Comparison of ENCODE assay signal across 23 mouse cellular contexts in the genomic region with DNA sequence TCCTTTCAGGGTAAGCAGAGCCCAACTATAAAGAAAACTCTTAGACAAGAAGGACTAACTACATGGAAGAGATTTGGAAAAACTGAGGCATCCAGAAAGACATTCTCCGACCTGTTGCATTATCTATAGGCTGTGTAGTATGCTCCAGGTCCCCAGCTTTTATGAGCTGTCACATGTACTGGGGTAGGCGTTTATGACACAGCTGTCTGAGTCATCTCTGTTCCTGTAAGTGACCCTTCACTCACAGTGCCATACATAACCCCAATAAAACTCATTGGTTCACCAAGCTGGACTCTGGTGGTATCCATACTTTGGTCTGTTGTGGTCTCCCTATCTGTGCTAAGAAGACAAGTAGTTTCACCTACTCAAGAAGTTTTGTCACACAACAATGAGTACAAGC.
A peak's percentile ranks its signal among the peaks of the same experiment; 100 is the strongest.
DNase-seq lines count a peak whose midpoint lies in the region; ATAC-seq and TF ChIP-seq lines count a peak whose summit lies in the region.
"Had no signal": no experiment of that assay in that cellular context is flagged by ENCODE, and none has a peak within 500 bp of the region (broad histone marks: within the 10 kb centered on the region; RNA-seq: fewer than 3 reads in every experiment).

No protein-coding gene starts in this region.

- H3K4me1 ChIP-seq in intestine, embryonic 15.5 days (replicated peaks): no peaks in the 10 kb centered on the region
- no peaks in the 10 kb centered on the region for H3K4me1 ChIP-seq in intestine, postnatal 0 days (replicated peaks; ENCODE audit: control insufficient read depth, insufficient read depth, low read length)
- H3K4me1 ChIP-seq: embryonic facial prominence, embryonic 10.5 days; embryonic facial prominence, embryonic 12.5 days; forebrain, embryonic 13.5 days; forebrain, embryonic 15.5 days had no signal

- no peaks in the 10 kb centered on the region for H3K27me3 ChIP-seq in intestine, embryonic 15.5 days (replicated peaks)
- no peaks in the 10 kb centered on the region for H3K27me3 ChIP-seq in intestine, postnatal 0 days (replicated peaks; ENCODE audit: control insufficient read depth, insufficient read depth, low read length)
- H3K27me3 ChIP-seq: CH12.LX; embryonic facial prominence, embryonic 12.5 days; forebrain, embryonic 13.5 days; forebrain, embryonic 15.5 days; Patski had no signal

- no peaks in the 10 kb centered on the region for H3K9me3 ChIP-seq in intestine, embryonic 15.5 days
- no peaks in the 10 kb centered on the region for H3K9me3 ChIP-seq in intestine, postnatal 0 days (ENCODE audit: control insufficient read depth)
- H3K9me3 ChIP-seq: embryonic facial prominence, embryonic 10.5 days; embryonic facial prominence, embryonic 12.5 days; forebrain, embryonic 13.5 days; forebrain, embryonic 15.5 days; G1E had no signal

- no peak overlapping the region for H3K27ac ChIP-seq in intestine, embryonic 15.5 days
- peak overlapping the region; percentile 60; the same call in 1 of the 2 replicates for H3K27ac ChIP-seq in intestine, postnatal 0 days (ENCODE audit: low read depth, low read length)
- H3K27ac ChIP-seq: embryonic facial prominence, embryonic 10.5 days; embryonic facial prominence, embryonic 12.5 days; forebrain, embryonic 13.5 days; forebrain, embryonic 15.5 days had no signal

- H3K36me3 ChIP-seq in intestine, embryonic 15.5 days: no peaks in the 10 kb centered on the region
- H3K36me3 ChIP-seq in intestine, postnatal 0 days (ENCODE audit: control insufficient read depth, insufficient read depth): no peaks in the 10 kb centered on the region

- H3K9ac ChIP-seq in intestine, embryonic 15.5 days: no peak overlapping the region
- H3K9ac ChIP-seq in intestine, postnatal 0 days (ENCODE audit: low read depth, low read length): no peak overlapping the region
- H3K9ac ChIP-seq: embryonic facial prominence, embryonic 12.5 days; forebrain, embryonic 13.5 days; forebrain, embryonic 15.5 days; forebrain, postnatal 0 days had no signal

- no peak for DNase-seq in urinary bladder, postnatal 10 days (ENCODE audit: low spot score)
- no peak for DNase-seq in T-cell, adult 2 months (ENCODE audit: low spot score)
- no peak for DNase-seq in adrenal gland, adult 8-10 months
- DNase-seq: adrenal gland, adult 2 months; adrenal gland, postnatal 14 days; adrenal gland, postnatal 36 days; B cell, adult 2 months; cerebellum, adult 11-12 months; cerebellum, adult 2 months; cerebellum, adult 9-10 months; cerebellum, postnatal 10 days; cerebellum, postnatal 25 days; forebrain, postnatal 0 days had no signal

- no peak for TF ChIP-seq CTCF in intestine, postnatal 0 days (IDR thresholded peaks at IDR 0.05; ENCODE audit: low read depth)

- H3K4me3 ChIP-seq in intestine, embryonic 15.5 days (replicated peaks): no peak overlapping the region
- no peak overlapping the region for H3K4me3 ChIP-seq in intestine, postnatal 0 days (ENCODE audit: low read depth, low read length)
- H3K4me3 ChIP-seq: embryonic facial prominence, embryonic 10.5 days; embryonic facial prominence, embryonic 12.5 days; forebrain, embryonic 13.5 days; forebrain, embryonic 15.5 days had no signal

- 56% methylated on average over 2 of the region's 2 CpGs for WGBS in intestine, embryonic 15.5 days
- 43% methylated on average over 2 of the region's 2 CpGs for WGBS in intestine, postnatal 0 days

- ATAC-seq in intestine, embryonic 15.5 days: peak; percentile 90
- peak; percentile 86 for ATAC-seq in intestine, postnatal 0 days
- ATAC-seq: CD4-positive, CD25-positive, alpha-beta regulatory T cell, adult 4 months; forebrain, embryonic 13.5 days; forebrain, embryonic 15.5 days; forebrain, postnatal 0 days; Patski had no signal

- no peak overlapping the region for H3K4me2 ChIP-seq in intestine, embryonic 15.5 days (replicated peaks)
- H3K4me2 ChIP-seq in intestine, postnatal 0 days (replicated peaks; ENCODE audit: low read depth): no peak overlapping the region
- H3K4me2 ChIP-seq: embryonic facial prominence, embryonic 12.5 days; forebrain, embryonic 13.5 days; forebrain, embryonic 15.5 days had no signal
